Mouse (Mus musculus) G1E (cell line): ENCODE data around the gene Hacl1. TPM values are rescaled to one million over a fixed set of nuclear protein-coding genes. Genes with fewer than 3 reads are reported as not detected.

Experiments used
- ATAC-seq: 2 replicates; pipeline ENCODE4 v1.8.0; 2016; ENCODE audit warnings: mild to moderate bottlenecking; ENCODE audit not compliant: insufficient number of reproducible peaks, poor library complexity, low FRiP score, severe bottlenecking; ENCODE audit errors: extremely low read depth
- DNase-seq: peaks from one replicate; pipeline ENCODE4 v3.0.0; 2012; ENCODE audit warnings: low spot score
- H3K27me3 ChIP-seq: 2 replicates; pipeline ENCODE4 v1.6.1; 2012; ENCODE audit warnings: mild to moderate bottlenecking, low read length, inconsistent platforms; ENCODE audit not compliant: insufficient read depth
- H3K36me3 ChIP-seq: replicated peaks from 2 replicates; pipeline ENCODE3; 2012; ENCODE audit warnings: mild to moderate bottlenecking, inconsistent platforms
- H3K4me1 ChIP-seq: 2 replicates; pipeline ENCODE4 v1.6.1; 2012; ENCODE audit warnings: low read depth, low read length, inconsistent platforms, mixed read lengths; ENCODE audit not compliant: insufficient read depth
- H3K4me3 ChIP-seq: 2 replicates; pipeline ENCODE4 v1.5.1; 2012; ENCODE audit warnings: low read depth, mild to moderate bottlenecking, inconsistent platforms, low read length, moderate library complexity, mixed read lengths
- H3K9me3 ChIP-seq: replicated peaks from 2 replicates; pipeline ENCODE4 v1.6.1; 2012; ENCODE audit warnings: inconsistent platforms
- CTCF ChIP-seq: IDR thresholded peaks from 2 replicates; pipeline ENCODE4 v1.5.1; 2012; ENCODE audit warnings: low read depth, low read length, inconsistent platforms, mixed read lengths
- GATA1 ChIP-seq: IDR thresholded peaks from 2 replicates; pipeline ENCODE4 v1.6.1; 2012; ENCODE audit warnings: borderline replicate concordance, low read length, inconsistent platforms, mixed read lengths
- GATA2 ChIP-seq: IDR thresholded peaks from 2 replicates; pipeline ENCODE4 v1.6.1; 2012; ENCODE audit warnings: low read depth, low read length, inconsistent platforms, borderline replicate concordance
- POLR2AphosphoS5 ChIP-seq: IDR thresholded peaks from 2 replicates; pipeline ENCODE4 v1.6.1; 2012; ENCODE audit warnings: low read depth, low read length, inconsistent platforms; ENCODE audit not compliant: insufficient replicate concordance
- TAL1 ChIP-seq: conservative IDR thresholded peaks from 2 replicates; pipeline ENCODE4 v1.6.1; 2012; ENCODE audit warnings: low read depth, low read length, inconsistent platforms, mixed read lengths
- polyA plus RNA-seq: library from polyadenylated mRNA; stranded (reverse); fragments of >175 nt; gene quantifications from 2 replicates; pipeline ENCODE4 v1.2.3, GENCODE M21; 2012
- total RNA-seq, 2 experiments: library from RNA; stranded (forward) in 1 of 2; stranded (reverse) in 1 of 2; fragments of 200-1000 nt in 1 of 2; fragments of >200 nt in 1 of 2; fragmentation: Nextera tagmentation in 1 of 2; gene quantifications; 2 replicates each; pipeline ENCODE4 v1.2.3; 2014 to 2017

Gene Hacl1
- total and polyA plus RNA-seq, 3 experiments = 1.9 to 41.8 (median 34.3) TPM

DNA sequence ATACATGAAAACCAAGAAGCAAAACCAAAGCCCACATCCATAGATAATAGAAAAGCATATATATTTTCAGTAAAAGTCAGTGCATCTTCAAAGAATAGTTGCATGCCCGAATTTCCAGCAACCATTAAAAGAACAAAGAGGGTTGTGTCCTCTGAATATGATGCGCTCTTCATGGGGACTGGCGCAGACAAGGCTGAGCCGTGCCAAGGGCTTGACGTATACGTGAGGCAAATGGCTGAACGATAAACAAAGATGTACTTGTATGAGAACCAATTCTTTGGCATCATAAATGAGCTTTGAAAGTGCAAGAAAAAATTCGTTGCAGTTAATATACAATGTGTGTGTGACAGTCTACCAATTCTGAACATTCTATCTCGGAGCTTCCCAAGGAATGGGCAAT is 40.2 kb upstream of the Hacl1 start:
- no peaks in the 10 kb centered on the region for H3K9me3 ChIP-seq
- no peak overlapping the region for H3K4me3 ChIP-seq
- TF ChIP-seq POLR2AphosphoS5 (no peak), GATA2 (no peak), CTCF (no peak), TAL1 (no peak), GATA1 (no peak)
- peaks cover 30% of the 10 kb centered on the region for H3K4me1 ChIP-seq
- H3K36me3 ChIP-seq = no peaks in the 10 kb centered on the region
- ATAC-seq = no peak
- H3K27me3 ChIP-seq = no peaks in the 10 kb centered on the region
- no peak for DNase-seq

DNA sequence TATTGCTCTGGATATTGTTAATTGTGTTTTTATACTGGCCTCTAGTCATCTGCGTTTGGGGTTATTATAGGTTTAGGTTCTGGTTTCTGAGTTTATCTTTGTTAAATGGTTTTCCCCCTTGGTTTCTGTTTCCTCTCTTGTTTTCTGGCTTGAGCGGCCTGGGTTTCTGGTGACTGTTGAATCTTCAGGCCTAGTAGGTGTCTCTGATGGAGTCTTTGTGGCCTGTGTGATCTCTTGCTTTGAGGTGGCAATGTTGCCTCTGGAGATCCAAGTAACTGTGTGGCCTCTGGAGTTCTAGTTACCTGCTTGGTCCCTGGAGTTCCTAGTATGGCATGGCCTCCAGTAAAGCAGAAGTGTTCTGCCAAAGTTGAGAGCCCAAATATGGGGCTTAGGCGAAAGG is 39.6 kb upstream of the Hacl1 start:
- Histone ChIP-seq H3K9me3 (no peaks in the 10 kb centered on the region), H3K27me3 (no peaks in the 10 kb centered on the region), H3K36me3 (no peaks in the 10 kb centered on the region), H3K4me1 (peaks cover 25% of the 10 kb centered on the region), H3K4me3 (no peak overlapping the region)
- no peak for ATAC-seq
- DNase-seq = no peak
- TF ChIP-seq GATA1 (no peak), GATA2 (no peak), CTCF (no peak), TAL1 (no peak), POLR2AphosphoS5 (no peak)

DNA sequence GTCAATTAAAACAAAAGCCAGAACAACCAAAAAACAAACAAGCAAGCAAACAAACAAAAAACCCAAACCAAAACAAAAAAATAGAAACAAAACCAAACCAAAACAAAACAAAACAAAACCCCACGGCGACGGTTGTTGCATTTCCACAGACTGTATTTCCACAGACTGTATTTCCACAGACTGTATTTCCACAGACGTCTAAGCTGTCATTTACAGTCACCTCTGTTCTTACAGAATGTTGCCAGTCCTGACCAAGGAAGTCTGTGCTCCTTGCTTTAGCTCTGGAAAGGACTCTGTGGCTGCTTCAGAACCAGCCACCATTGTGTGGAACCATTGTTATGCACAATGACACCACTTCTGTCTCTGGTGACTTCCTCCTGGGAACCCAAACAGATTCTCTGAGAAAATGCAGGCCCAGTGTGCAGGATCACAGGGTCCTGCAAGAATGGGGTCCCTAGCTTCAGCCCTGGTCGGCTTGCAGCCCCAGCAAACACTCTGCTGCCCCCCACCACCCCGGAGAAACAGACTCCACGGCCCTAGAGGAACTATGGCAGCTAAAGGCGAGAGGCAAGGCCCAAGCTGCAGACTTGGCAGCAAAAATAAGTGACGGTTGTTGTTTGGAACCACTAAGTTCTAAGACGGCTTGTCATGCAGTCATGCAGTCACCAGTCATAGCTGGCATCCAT is 30.7 kb upstream of the Hacl1 start:
- Histone ChIP-seq H3K4me1 (peaks cover 14% of the 10 kb centered on the region), H3K9me3 (no peaks in the 10 kb centered on the region), H3K36me3 (peaks cover 23% of the 10 kb centered on the region), H3K27me3 (no peaks in the 10 kb centered on the region), H3K4me3 (no peak overlapping the region)
- TF ChIP-seq GATA2 = no peak
- DNase-seq (no peak), ATAC-seq (no peak)

DNA sequence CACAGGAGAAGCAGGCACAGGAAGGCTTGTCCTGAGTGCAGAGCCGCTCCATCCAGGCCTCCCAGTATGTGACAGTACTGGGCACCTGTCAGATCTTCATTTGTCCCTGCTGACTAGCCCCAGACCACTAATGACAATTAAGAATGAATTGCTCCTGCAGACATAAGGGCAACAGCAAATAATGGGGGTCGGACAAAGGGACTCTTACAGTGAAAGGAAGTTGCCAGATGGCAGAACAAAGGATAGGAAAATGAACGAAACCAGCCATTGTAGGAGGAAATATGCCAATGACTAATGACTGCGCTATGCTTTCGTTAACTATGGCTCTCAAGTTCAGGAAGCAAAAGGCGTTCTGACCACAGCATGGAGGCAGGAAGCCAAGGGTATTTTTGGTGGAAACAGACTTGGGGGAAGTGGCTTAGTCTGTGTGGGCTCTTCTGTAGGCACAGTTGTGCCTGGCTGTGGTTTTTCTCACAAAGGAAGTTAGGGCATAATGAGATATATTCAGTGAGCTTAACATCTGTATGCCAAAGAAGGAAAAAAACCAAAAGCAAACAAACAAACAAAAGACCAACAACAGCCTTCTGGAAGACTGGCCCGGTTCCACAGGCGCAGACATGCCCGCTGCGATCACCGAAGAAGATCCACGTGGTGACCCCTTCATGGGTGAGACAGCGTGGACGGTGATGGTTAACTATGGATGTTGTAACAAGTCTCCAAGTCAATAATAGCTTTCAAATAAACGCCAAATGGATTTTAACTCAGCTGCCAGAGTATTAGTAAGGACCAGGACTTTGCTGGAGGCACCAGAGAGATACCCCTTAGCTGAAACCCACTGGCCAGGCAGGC is 28.8 kb upstream of the Hacl1 start:
- DNase-seq (no peak), ATAC-seq (no peak)
- no peak overlapping the region for H3K4me3 ChIP-seq

DNA sequence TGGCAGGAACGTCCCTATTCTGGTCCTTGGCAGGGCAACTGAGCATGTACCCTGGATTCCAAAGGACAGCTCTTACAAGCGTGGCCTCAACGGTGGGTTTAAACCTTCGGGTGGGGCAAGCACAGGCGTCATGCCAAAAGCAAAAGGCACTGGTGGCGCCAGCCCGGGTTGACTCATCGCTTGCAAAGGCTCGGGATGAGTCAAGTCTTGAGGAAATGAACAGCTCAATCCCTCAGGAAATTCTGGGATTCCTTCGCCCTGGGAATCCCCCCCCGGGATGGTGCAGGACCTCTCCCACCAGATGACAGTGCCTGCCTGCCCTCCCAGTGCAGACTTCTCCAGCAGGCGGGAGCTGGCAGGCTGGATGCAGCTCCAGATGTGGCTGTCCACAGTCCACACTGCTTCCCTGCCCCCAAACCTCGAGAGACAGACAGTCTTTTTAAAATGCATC is 28.1 kb upstream of the Hacl1 start:
- no peak for ATAC-seq
- H3K36me3 ChIP-seq = peaks cover 34% of the 10 kb centered on the region
- H3K4me1 ChIP-seq = peaks cover 32% of the 10 kb centered on the region
- no peaks in the 10 kb centered on the region for H3K27me3 ChIP-seq
- H3K4me3 ChIP-seq = no peak overlapping the region
- no peaks in the 10 kb centered on the region; the same call in 1 of the 2 replicates for H3K9me3 ChIP-seq
- DNase-seq = no peak
- no peak for TF ChIP-seq CTCF
- no peak for TF ChIP-seq GATA2
- TF ChIP-seq GATA1 = no peak
- TF ChIP-seq POLR2AphosphoS5 = no peak
- no peak for TF ChIP-seq TAL1

More for the DNA sequence above, 28.8 kb upstream of the Hacl1 start:
- H3K4me1 ChIP-seq = peaks cover 25% of the 10 kb centered on the region
- peaks cover 34% of the 10 kb centered on the region for H3K36me3 ChIP-seq
- no peaks in the 10 kb centered on the region; the same call in 1 of the 2 replicates for H3K9me3 ChIP-seq
- TF ChIP-seq TAL1 (no peak), GATA2 (no peak), CTCF (no peak), POLR2AphosphoS5 (no peak), GATA1 (no peak)
- no peaks in the 10 kb centered on the region for H3K27me3 ChIP-seq

DNA sequence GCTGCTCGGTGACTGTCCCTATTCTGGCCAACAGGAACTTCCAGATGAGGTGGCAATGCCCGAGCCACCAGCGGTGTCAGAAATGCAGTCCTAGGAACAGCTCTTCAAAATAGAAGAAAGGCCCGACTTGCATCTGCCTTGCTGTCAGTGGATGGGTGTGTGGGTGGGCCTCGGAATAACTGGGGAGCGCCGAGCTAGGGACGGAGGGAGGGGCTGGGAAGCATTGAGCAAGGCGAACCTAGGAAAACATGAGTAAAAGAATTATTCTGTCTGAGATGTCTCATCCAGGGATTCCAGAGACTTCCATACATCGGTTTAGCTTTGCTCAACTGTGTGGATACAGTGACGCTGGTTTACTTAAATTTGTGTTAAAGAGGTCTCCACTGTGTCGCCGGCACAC is 27.2 kb upstream of the Hacl1 start:
- H3K9me3 ChIP-seq = no peaks in the 10 kb centered on the region; the same call in 1 of the 2 replicates
- H3K36me3 ChIP-seq = peaks cover 41% of the 10 kb centered on the region
- no peak overlapping the region for H3K4me3 ChIP-seq
- TF ChIP-seq CTCF (no peak), POLR2AphosphoS5 (no peak), GATA1 (no peak), TAL1 (no peak), GATA2 (no peak)
- H3K27me3 ChIP-seq = no peaks in the 10 kb centered on the region
- no peak for DNase-seq
- no peak for ATAC-seq
- H3K4me1 ChIP-seq = peaks cover 40% of the 10 kb centered on the region
